Mouse (Mus musculus): ENCODE data around the gene Srrt. TPM values are rescaled to one million over a fixed set of nuclear protein-coding genes. Genes with fewer than 3 reads are reported as not detected.
A peak's percentile ranks its signal among the peaks of the same experiment; 100 is the strongest.

Srrt gene
- total and polyA plus RNA-seq, 2 experiments from 2014 or later, result 57.0 to 98.9 TPM

- Histone ChIP-seq H3K9ac (replicated peaks; ENCODE audit: low read length) (no peak overlapping the region), H3K4me2 (ENCODE audit: low read depth, low read length) (no peak overlapping the region), H3K9me3 (ENCODE audit: low read length) (no peaks in the 10 kb centered on the region), H3K27ac (no peak overlapping the region), H3K27me3 (ENCODE audit: insufficient read depth, low read length) (no peaks in the 10 kb centered on the region), H3K4me3 (ENCODE audit: low read length) (no peak overlapping the region), H3K4me1 (ENCODE audit: insufficient read depth, low read length) (peaks cover 6% of the 10 kb centered on the region; the same call in 1 of the 2 replicates), H3K36me3 (ENCODE audit: insufficient read depth, low read length) (peaks cover 55% of the 10 kb centered on the region)
- no peak for TF ChIP-seq CTCF (IDR thresholded peaks at IDR 0.05; ENCODE audit: low read depth)
- DNase-seq (ENCODE audit: low spot score) (no peak), ATAC-seq (no peak)
- WGBS, result 96% methylated on average over 15 of the region's 15 CpGs
These were observed 11.8 kb downstream of the Srrt start for GRCm38 (mm10) chr5:137295712-137296111.

DNA sequence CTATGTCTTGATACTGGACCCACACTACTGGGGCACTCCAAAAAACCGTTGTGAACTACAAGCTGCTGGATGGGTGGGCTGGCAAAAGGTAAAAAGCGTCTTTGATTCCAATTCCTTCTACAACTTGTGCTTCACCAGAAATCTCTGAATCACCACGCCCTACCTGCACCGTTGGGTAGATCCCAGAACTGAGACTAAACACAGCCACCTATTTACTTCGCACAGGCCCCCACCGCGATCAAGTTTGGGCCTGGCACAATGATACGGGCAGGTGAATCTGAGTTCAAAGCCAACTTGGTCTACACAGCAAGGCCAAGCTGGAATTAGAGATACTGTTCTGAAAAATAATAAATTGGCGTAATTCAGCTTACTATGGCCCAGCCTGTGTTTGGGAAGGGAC, 12.2 kb downstream of the Srrt start:
- H3K36me3 ChIP-seq (ENCODE audit: insufficient read depth, low read length), result peaks cover 50% of the 10 kb centered on the region
- peak overlapping the region; percentile 53 for H3K4me3 ChIP-seq (ENCODE audit: low read length)
- ATAC-seq, result no peak
- TF ChIP-seq CTCF (IDR thresholded peaks at IDR 0.05; ENCODE audit: low read depth), result no peak
- H3K27me3 ChIP-seq (ENCODE audit: insufficient read depth, low read length), result no peaks in the 10 kb centered on the region
- peaks cover 6% of the 10 kb centered on the region; the same call in 1 of the 2 replicates for H3K4me1 ChIP-seq (ENCODE audit: insufficient read depth, low read length)
- no peaks in the 10 kb centered on the region for H3K9me3 ChIP-seq (ENCODE audit: low read length)
- H3K4me2 ChIP-seq (ENCODE audit: low read depth, low read length), result peak overlapping the region; percentile 95
- peak overlapping the region; percentile 88; the same call in 1 of the 2 replicates for H3K27ac ChIP-seq
- WGBS, result 81% methylated on average over 9 of the region's 9 CpGs
- H3K9ac ChIP-seq (replicated peaks; ENCODE audit: low read length), result peak overlapping the region; percentile 76; the same call in 1 of the 2 replicates
- DNase-seq (ENCODE audit: low spot score), result no peak

DNA sequence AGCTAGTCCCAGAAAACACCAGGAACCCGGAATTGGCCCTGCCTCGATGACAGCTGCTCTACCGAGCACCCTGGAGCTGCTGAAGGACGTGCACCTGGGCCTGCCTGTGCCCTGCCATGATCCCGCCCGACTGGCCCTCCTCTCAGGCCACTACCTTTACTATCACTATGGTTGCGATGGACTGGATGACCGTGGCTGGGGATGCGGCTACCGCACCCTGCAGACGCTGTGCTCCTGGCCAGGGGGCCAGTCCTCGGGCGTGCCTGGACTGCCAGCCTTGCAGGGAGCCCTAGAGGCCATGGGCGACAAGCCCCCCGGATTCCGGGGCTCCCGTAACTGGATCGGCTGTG, 12.8 kb downstream of the Srrt start:
- peaks cover 6% of the 10 kb centered on the region; the same call in 1 of the 2 replicates for H3K4me1 ChIP-seq (ENCODE audit: insufficient read depth, low read length)
- WGBS, result 7% methylated on average over 18 of the region's 18 CpGs
- peak overlapping the region; percentile 53 for H3K4me3 ChIP-seq (ENCODE audit: low read length)
- H3K9ac ChIP-seq (replicated peaks; ENCODE audit: low read length), result peak overlapping the region; percentile 76
- peaks cover 45% of the 10 kb centered on the region for H3K36me3 ChIP-seq (ENCODE audit: insufficient read depth, low read length)
- peak overlapping the region; percentile 95 for H3K4me2 ChIP-seq (ENCODE audit: low read depth, low read length)
- H3K9me3 ChIP-seq (ENCODE audit: low read length), result no peaks in the 10 kb centered on the region
- H3K27me3 ChIP-seq (ENCODE audit: insufficient read depth, low read length), result no peaks in the 10 kb centered on the region
- ATAC-seq (peak; percentile 61), DNase-seq (ENCODE audit: low spot score) (no peak)
- no peak for TF ChIP-seq CTCF (IDR thresholded peaks at IDR 0.05; ENCODE audit: low read depth)
- H3K27ac ChIP-seq, result peak overlapping the region; percentile 88

DNA sequence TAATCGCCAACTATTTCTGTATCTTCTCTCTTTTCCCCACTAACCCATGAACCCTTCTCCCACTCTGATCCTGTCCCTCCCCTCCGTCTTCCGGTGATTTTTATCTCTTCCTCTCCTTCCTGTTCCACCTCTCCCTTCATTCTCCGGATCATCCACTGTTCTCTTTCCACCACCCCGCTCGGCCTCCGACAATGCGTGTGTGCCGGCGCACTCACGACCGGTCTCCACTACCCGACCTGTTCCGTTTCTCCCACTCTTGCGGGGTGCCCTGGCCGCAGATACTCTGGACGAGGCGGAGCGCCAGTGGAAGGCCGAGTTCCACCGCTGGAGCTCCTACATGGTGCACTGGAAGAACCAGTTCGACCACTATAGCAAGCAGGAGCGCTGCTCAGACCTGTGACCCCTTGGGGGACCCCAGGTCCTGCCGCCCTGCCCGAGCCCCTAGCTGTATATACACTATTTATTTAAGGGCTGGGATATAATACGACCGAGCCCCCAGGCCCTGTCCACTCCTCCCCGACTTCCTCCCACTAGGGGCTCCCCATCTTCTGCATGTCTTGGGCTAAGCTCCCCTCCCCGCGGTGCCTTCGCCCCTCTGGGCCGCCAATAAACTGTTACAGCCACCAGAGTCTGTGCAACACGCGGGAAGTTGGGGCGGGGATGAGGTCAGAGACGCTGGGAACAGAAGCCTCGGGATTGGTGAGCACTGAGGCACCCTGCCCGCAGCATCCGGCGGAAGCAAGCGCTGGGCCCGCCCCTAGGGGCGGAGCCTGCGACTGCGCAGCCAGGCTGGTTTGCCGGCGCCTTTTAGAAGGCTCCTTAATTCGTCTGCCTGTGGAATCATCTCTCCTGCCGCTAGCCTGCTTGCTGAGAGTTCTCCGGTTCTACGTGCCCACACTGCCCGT, 13.4 kb downstream of the Srrt start, which contains the start of gene Ufsp1:
Ufsp1 (plus strand) TSS at position 791 of the 905 bp plus-strand sequence.
- no peaks in the 10 kb centered on the region for H3K27me3 ChIP-seq (ENCODE audit: insufficient read depth, low read length)
- DNase-seq (ENCODE audit: low spot score) (peak; percentile 98), ATAC-seq (peak; percentile 96)
- no peaks in the 10 kb centered on the region for H3K9me3 ChIP-seq (ENCODE audit: low read length)
- peak within 1 kb of the TSS; percentile 76 for H3K9ac ChIP-seq (replicated peaks; ENCODE audit: low read length)
- peak within 1 kb of the TSS; percentile 53 for H3K4me3 ChIP-seq (ENCODE audit: low read length)
- H3K4me2 ChIP-seq (ENCODE audit: low read depth, low read length), result peak within 1 kb of the TSS; percentile 95
- peak; percentile 36 for TF ChIP-seq CTCF (IDR thresholded peaks at IDR 0.05; ENCODE audit: low read depth)
- peaks cover 6% of the 10 kb centered on the region; the same call in 1 of the 2 replicates for H3K4me1 ChIP-seq (ENCODE audit: insufficient read depth, low read length)
- peaks cover 38% of the 10 kb centered on the region for H3K36me3 ChIP-seq (ENCODE audit: insufficient read depth, low read length)
- peak within 1 kb of the TSS; percentile 88 for H3K27ac ChIP-seq
- WGBS, result under 1% methylated on average over 52 of the region's 52 CpGs

DNA sequence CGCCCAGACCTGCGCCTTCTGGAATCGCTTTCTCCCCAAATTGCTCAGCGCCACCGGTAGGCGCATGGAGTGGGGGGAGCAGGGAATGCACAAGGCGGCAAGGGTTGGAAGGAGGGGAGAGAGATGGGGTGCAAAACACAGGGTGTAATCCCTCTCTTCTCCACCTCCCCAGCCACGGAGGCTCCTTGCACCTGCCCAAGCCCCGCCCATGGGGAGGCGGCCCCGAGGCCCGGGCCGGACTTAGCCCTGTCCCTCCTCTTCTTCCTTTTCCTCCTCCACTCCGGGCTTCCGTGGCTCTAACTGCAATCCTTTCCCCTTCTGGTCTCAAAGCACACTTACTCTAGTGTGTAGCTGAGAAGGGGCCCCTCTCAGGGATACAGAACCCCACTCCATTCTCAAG, 14.2 kb downstream of the Srrt start:
- TF ChIP-seq CTCF (IDR thresholded peaks at IDR 0.05; ENCODE audit: low read depth), result peak; percentile 45
- DNase-seq (ENCODE audit: low spot score), result peak; percentile 66
- ATAC-seq, result no peak
- Histone ChIP-seq H3K27me3 (ENCODE audit: insufficient read depth, low read length) (no peaks in the 10 kb centered on the region), H3K4me3 (ENCODE audit: low read length) (peak overlapping the region; percentile 53), H3K9ac (replicated peaks; ENCODE audit: low read length) (peak overlapping the region; percentile 76), H3K36me3 (ENCODE audit: insufficient read depth, low read length) (peaks cover 30% of the 10 kb centered on the region), H3K27ac (peak overlapping the region; percentile 88), H3K9me3 (ENCODE audit: low read length) (no peaks in the 10 kb centered on the region), H3K4me2 (ENCODE audit: low read depth, low read length) (peak overlapping the region; percentile 95), H3K4me1 (ENCODE audit: insufficient read depth, low read length) (peaks cover 6% of the 10 kb centered on the region; the same call in 1 of the 2 replicates)
- 0% methylated on average over 15 of the region's 15 CpGs for WGBS

DNA sequence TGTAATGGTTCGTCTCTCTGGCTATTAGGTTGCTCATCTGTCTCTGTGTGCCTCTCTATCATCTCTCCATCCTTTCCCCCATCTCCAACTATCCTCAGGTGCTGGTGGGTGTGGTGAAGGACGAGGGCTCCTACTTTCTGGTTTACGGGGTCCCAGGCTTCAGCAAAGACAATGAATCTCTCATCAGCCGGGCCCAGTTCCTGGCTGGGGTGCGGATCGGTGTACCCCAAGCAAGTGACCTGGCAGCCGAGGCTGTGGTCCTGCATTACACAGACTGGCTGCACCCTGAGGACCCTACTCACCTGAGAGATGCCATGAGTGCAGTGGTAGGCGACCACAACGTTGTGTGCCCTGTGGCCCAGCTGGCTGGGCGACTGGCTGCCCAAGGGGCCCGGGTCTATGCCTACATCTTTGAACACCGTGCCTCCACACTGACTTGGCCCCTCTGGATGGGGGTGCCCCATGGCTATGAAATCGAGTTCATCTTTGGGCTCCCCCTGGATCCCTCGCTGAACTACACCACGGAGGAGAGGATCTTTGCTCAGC, 16.0 kb downstream of the Srrt start:
- no peak overlapping the region for H3K27ac ChIP-seq
- peaks cover 10% of the 10 kb centered on the region; the same call in 1 of the 2 replicates for H3K4me1 ChIP-seq (ENCODE audit: insufficient read depth, low read length)
- no peak overlapping the region for H3K4me2 ChIP-seq (ENCODE audit: low read depth, low read length)
- peaks cover 12% of the 10 kb centered on the region; the same call in 1 of the 2 replicates for H3K36me3 ChIP-seq (ENCODE audit: insufficient read depth, low read length)
- H3K9me3 ChIP-seq (ENCODE audit: low read length), result no peaks in the 10 kb centered on the region
- DNase-seq (ENCODE audit: low spot score) (no peak), ATAC-seq (no peak)
- H3K4me3 ChIP-seq (ENCODE audit: low read length), result no peak overlapping the region
- no peaks in the 10 kb centered on the region for H3K27me3 ChIP-seq (ENCODE audit: insufficient read depth, low read length)
- H3K9ac ChIP-seq (replicated peaks; ENCODE audit: low read length), result no peak overlapping the region
- 78% methylated on average over 15 of the region's 15 CpGs for WGBS
- TF ChIP-seq CTCF (IDR thresholded peaks at IDR 0.05; ENCODE audit: low read depth), result no peak
